Mouse (Mus musculus) mature B cell (primary cell): Measurements from ENCODE around the gene Flnc.

Experiments used
- in situ Hi-C: fragments of 300-500 bp; cut with MboI; formaldehyde crosslinking; loops from 2 replicates; pipeline ENCODE4 v1.14.3; 2019

The Flnc gene

GRCm38 (mm10) chr6:29484716-29485559 is 51.9 kb downstream of the Flnc start:
- in situ Hi-C loops = no loop called here

GRCm38 (mm10) chr6:29485951-29486350 is 52.9 kb downstream of the Flnc start:
- in situ Hi-C loops = no loop called here

GRCm38 (mm10) chr6:29494101-29494500 is 61.0 kb downstream of the Flnc start:
- in situ Hi-C loops = no loop called here

GRCm38 (mm10) chr6:29496270-29496669 is 63.2 kb downstream of the Flnc start:
- in situ Hi-C loops = no loop called here

GRCm38 (mm10) chr6:29497791-29498190 is 64.7 kb downstream of the Flnc start:
- in situ Hi-C loops = no loop called here

- in situ Hi-C loops = no loop called here
Observed at GRCm38 (mm10) chr6:29500177-29500576, 67.1 kb downstream of the Flnc start.

GRCm38 (mm10) chr6:29500810-29501209 is 67.8 kb downstream of the Flnc start:
- in situ Hi-C loops = no loop called here

- in situ Hi-C loops = no loop called here
Observed at GRCm38 (mm10) chr6:29501599-29501998, 68.5 kb downstream of the Flnc start.

GRCm38 (mm10) chr6:29505493-29505892 is 72.4 kb downstream of the Flnc start:
- in situ Hi-C loops = no loop called here

GRCm38 (mm10) chr6:29506834-29507233 is 73.8 kb downstream of the Flnc start:
- in situ Hi-C loops = no loop called here

GRCm38 (mm10) chr6:29507447-29508309 is 74.6 kb downstream of the Flnc start, which contains the start of gene Kcp:
Kcp (minus strand) TSS chr6:29507952.
- in situ Hi-C loops = no loop called here

GRCm38 (mm10) chr6:29509086-29509485 is 76.0 kb downstream of the Flnc start:
- in situ Hi-C loops = no loop called here
